Mouse (Mus musculus) liver, embryonic 14.5 days (tissue): ENCODE data around the gene Gm3248.
"Not testable (repeated sequence)": the region's sequence is repeated elsewhere in the genome, so short reads cannot be mapped to it uniquely, and the experiment has no call there.

Experiments
- CTCF ChIP-seq: IDR thresholded peaks from 2 replicates; pipeline ENCODE4 v1.5.1; 2016; ENCODE audit warnings: antibody characterized with exemption, low read depth, control low read depth
- EP300 ChIP-seq: IDR thresholded peaks from 2 replicates; pipeline ENCODE4 v1.6.1; 2016; ENCODE audit warnings: antibody characterized with exemption, low read depth

DNA sequence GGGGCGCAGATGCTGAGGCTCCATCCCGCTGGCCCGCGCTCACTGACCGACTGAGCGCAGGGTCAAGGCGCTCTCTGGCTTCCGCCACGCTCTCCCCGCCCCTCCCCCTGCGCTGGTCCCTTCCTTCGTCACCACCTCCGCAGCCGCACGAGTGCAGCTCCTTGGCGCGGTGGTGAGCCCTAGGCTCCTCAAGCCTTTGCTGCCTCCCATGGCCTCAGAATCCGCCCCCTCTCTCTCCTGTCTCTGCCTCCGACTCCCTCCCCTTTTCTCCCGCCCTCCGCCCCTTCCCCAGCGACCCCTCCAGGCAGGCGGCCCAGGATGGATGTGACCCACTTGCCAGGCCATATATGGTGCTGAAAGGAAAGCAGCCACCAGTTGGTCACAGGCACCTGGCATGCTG lies at the start of gene Gm3248:
- TF ChIP-seq CTCF, EP300: not testable (repeated sequence)
